Mouse (Mus musculus) G1E (cell line): Measurements from ENCODE around the gene Ctla2b.

Experiments used
- CTCF ChIP-seq: IDR thresholded peaks from 2 replicates; pipeline ENCODE4 v1.5.1; 2012; ENCODE audit warnings: low read depth, low read length, inconsistent platforms, mixed read lengths
- POLR2AphosphoS5 ChIP-seq: IDR thresholded peaks from 2 replicates; pipeline ENCODE4 v1.6.1; 2012; ENCODE audit warnings: low read depth, low read length, inconsistent platforms; ENCODE audit not compliant: insufficient replicate concordance

DNA sequence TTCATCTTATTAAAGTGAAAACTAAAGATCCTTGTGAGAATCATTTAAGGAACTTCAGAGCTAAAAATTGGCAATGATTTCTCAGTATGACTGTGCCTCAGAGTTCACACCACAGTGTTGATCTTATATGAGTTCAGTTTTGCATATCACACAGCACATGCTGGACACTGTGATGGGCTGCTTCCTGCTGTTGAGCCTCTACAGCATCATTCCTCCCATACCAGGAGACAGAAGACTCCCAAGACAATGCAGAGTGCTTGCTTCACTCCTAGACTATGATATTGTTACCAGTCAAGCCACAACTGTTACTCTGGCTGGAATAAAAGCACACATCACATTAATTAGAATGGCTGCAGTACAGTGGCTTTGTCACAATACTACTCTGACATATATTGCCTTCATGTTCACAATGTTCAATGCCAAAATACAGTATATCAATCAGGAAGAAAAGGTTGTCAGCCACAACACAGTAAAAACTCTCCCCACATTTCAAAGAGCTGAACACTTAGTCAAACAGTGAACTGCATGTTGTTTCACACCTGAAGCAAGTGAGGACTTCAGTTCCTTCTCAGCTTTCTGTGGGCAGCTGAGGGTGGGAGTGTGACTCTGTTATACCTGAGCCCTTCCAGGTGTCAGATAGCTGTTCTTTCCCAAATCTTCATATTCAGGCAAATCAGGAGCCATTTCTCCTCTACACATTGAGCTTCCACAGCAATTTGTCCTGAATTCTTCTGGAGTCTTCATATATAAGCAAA, 1.7 kb downstream of the Ctla2b start:
- TF ChIP-seq CTCF (no peak), POLR2AphosphoS5 (no peak)
